Mouse (Mus musculus): ENCODE measurements around the gene Ext2.

The Ext2 gene

GRCm38 (mm10) chr2:93805523-93805922 is 16.8 kb downstream of the Ext2 start:
- DNase-seq: no peak

GRCm38 (mm10) chr2:93805066-93805465 is 17.3 kb downstream of the Ext2 start:
- no peak for DNase-seq

- no peak for DNase-seq
These were observed 19.4 kb downstream of the Ext2 start for GRCm38 (mm10) chr2:93802947-93803346.

- DNase-seq: no peak
These were observed 21.3 kb downstream of the Ext2 start for GRCm38 (mm10) chr2:93801097-93801496.

- peak; percentile 67 for DNase-seq
These were observed 25.1 kb downstream of the Ext2 start for GRCm38 (mm10) chr2:93797162-93797795.

- DNase-seq: no peak
These were observed 28.0 kb downstream of the Ext2 start for GRCm38 (mm10) chr2:93794375-93794774.

GRCm38 (mm10) chr2:93791516-93792499 is 30.6 kb downstream of the Ext2 start:
- peak; percentile 87 for DNase-seq

- no peak for DNase-seq
These were observed 31.5 kb downstream of the Ext2 start for GRCm38 (mm10) chr2:93790798-93791345.

GRCm38 (mm10) chr2:93788557-93788956 is 33.8 kb downstream of the Ext2 start:
- no peak for DNase-seq

- peak; percentile 88 for DNase-seq
These were observed 36.2 kb downstream of the Ext2 start for GRCm38 (mm10) chr2:93786175-93786574.

- DNase-seq: no peak
These were observed 37.0 kb downstream of the Ext2 start for GRCm38 (mm10) chr2:93785432-93785798.

GRCm38 (mm10) chr2:93784721-93785431 is 37.5 kb downstream of the Ext2 start:
- no peak for DNase-seq

GRCm38 (mm10) chr2:93783926-93784539 is 38.3 kb downstream of the Ext2 start:
- no peak for DNase-seq

GRCm38 (mm10) chr2:93782682-93783081 is 39.7 kb downstream of the Ext2 start:
- no peak for DNase-seq

GRCm38 (mm10) chr2:93782156-93782555 is 40.2 kb downstream of the Ext2 start:
- DNase-seq: no peak

GRCm38 (mm10) chr2:93780528-93780927 is 41.8 kb downstream of the Ext2 start:
- DNase-seq: no peak

- DNase-seq: no peak
These were observed 42.5 kb downstream of the Ext2 start for GRCm38 (mm10) chr2:93779897-93780208.

- DNase-seq: no peak
These were observed 43.1 kb downstream of the Ext2 start for GRCm38 (mm10) chr2:93779081-93779896.

- no peak for DNase-seq
These were observed 43.8 kb downstream of the Ext2 start for GRCm38 (mm10) chr2:93778616-93779015.

GRCm38 (mm10) chr2:93777056-93777430 is 45.3 kb downstream of the Ext2 start:
- no peak for DNase-seq

- no peak for DNase-seq
These were observed 45.9 kb downstream of the Ext2 start for GRCm38 (mm10) chr2:93776267-93777055.
